Mouse (Mus musculus): ENCODE results near the gene Rgs3.

DNA sequence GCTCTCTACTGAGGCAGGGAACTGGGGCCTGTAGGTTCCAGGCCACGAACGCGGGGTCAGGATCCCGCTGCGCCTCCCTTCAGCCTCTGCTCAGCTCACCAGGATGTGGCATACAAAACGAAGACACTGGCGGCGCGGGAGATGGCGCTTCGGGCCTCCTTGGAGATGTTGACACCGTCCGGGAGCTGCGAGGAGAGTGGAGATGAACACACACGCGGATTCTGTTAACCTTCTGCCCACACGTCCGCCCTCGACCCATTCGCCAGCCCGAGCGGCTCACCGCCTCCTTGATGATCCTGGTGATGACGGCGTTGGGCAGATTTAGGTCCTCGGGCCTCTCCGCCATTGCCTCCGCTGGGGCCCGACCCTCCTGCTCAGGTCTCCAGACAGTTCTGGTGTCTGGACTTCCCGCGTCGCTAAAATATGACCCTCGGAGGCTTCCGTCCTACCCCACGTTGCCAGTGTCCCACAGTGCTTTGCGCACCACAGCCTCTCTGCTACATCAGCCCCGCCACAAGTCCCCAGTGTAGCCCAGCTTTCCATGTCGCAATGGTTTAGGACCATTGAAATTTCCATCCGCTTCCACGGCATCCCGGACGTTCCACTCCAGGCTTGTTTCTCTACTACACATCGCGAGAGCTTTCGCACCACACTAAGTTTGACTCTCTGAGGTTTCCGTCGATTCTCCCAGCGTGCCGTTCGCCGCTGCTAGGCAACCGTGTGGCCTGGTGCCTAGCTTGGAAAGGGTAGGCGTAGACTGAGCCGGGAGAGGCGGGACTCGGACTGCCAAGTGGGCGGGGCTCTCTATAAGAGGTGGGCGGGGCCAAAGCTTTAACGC lies 34.8 kb upstream of the Rgs3 start, which contains the start of the genes Pole3 and 4933430I17Rik:
- no peak for TF ChIP-seq POLR2A (IDR thresholded peaks at IDR 0.05; ENCODE audit: control insufficient read depth in 1 of 2, insufficient read depth in 1 of 2, low read depth in 1 of 2, low read length in 2 of 2, poor library complexity in 1 of 2)
- TF ChIP-seq EP300 (IDR thresholded peaks at IDR 0.05; ENCODE audit: low read depth in 1 of 2, low read length in 2 of 2), result no peak
- no peak for TF ChIP-seq SIN3A (IDR thresholded peaks at IDR 0.05; ENCODE audit: low read length)
- no peak for TF ChIP-seq CTCF (IDR thresholded peaks at IDR 0.05 in 2 of 3, conservative IDR thresholded peaks at IDR 0.05 in 1 of 3; ENCODE audit: control insufficient read depth in 1 of 3, insufficient read depth in 1 of 3, low read depth in 2 of 3, low read length in 3 of 3, poor library complexity in 1 of 3, severe bottlenecking in 1 of 3)
- no peak for TF ChIP-seq HCFC1 (IDR thresholded peaks at IDR 0.05; ENCODE audit: low read depth, low read length)
- TF ChIP-seq JUND (IDR thresholded peaks at IDR 0.05; ENCODE audit: low read depth, low read length), result no peak
- TF ChIP-seq NRF1 (IDR thresholded peaks at IDR 0.05; ENCODE audit: insufficient read depth, low read depth, low read length, poor library complexity, severe bottlenecking), result no peak
- no peak for TF ChIP-seq POLR2AphosphoS2 (IDR thresholded peaks at IDR 0.05; ENCODE audit: low read length)
- no peak for TF ChIP-seq TAL1 (IDR thresholded peaks at IDR 0.05; ENCODE audit: low read length)
- no peak for TF ChIP-seq GATA1 (IDR thresholded peaks at IDR 0.05; ENCODE audit: low read depth, low read length)
- no peak for TF ChIP-seq ETS1 (IDR thresholded peaks at IDR 0.05; ENCODE audit: low read depth, low read length)
- no peak for TF ChIP-seq ZNF384 (IDR thresholded peaks at IDR 0.05; ENCODE audit: low read depth, low read length)
- no peak for TF ChIP-seq TBP (IDR thresholded peaks at IDR 0.05; ENCODE audit: low read depth, low read length)
- TF ChIP-seq RCOR1 (IDR thresholded peaks at IDR 0.05; ENCODE audit: low read depth, low read length), result no peak
